Mouse (Mus musculus) retina, postnatal 7 days (tissue): ENCODE results near the gene Lrpap1.

Source experiments
- DNase-seq: peaks from one replicate; pipeline ENCODE4 v3.0.0-alpha.2; 2012; ENCODE audit warnings: low read depth, low spot score

The Lrpap1 gene

DNA sequence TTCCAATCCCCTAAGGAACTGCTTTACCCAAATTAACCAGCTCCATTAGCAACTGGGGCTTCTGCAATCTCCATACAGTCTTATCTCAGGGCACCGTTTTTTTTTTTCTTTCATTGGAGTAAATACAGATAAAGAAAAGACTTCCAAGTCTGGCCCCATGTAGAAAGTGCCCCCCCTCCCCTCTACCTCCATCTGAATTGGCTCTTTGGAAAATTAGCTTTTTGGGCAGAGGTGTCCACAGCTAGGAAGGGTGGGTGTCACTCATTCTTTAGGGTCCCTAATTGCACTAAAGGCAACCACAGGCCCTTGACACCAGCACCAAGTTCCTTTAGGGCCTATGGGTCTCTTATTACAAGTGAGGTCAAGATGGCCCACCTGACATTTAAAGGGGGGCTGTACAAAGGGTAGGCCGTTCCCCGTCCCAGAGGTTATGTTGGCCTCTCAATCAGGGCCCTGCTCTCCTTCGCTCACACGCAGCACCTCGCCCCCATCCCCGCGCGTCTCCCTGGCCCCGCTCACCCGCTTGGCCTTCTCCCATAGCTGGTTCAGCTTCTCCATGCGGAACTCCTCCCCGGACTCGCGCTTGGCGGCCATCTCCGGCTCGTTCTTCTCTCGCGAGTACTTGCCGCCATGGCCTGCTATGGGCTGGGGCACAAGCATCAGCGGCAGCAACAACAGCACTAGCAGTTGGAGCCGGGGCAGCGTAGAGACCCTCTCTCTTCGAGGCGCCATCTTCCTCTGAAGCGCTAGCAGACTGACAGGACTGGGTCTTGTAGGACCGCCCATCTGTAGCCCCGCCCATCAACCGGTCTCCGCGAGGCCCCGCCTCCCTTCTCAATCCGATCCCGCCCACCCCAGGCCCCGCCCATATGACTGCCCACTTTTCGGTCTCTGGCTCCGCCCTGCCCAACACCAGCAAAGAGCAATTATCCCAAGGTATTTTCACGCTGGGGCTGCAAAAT is at the start of gene Lrpap1:
Lrpap1 (minus strand) TSS at position 807 of the 962 bp plus-strand sequence.
- DNase-seq = peak; percentile 79

- DNase-seq = no peak
Observed at GRCm38 (mm10) chr5:35149939-35150338, 44.4 kb upstream of the Lrpap1 start.

DNA sequence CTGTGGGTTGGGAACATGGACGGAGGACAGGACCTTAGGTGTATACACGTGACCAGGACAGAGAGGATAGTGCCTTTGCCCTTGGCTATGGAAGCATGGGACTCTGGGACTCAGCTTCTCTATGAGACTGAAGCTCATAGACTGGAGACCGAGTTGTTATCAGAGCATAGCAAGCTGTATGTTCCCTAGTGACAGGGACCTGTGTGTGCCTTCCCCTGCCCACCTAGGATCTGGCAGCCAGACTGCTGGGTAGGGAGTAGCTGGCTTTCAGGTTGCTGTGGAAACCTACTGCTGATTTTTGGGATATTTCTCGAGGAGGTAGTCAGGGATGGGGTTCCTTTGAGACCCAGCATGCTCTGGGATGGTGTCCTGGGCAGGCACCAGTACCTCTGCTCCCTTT is 44.0 kb upstream of the Lrpap1 start:
- no peak for DNase-seq

DNA sequence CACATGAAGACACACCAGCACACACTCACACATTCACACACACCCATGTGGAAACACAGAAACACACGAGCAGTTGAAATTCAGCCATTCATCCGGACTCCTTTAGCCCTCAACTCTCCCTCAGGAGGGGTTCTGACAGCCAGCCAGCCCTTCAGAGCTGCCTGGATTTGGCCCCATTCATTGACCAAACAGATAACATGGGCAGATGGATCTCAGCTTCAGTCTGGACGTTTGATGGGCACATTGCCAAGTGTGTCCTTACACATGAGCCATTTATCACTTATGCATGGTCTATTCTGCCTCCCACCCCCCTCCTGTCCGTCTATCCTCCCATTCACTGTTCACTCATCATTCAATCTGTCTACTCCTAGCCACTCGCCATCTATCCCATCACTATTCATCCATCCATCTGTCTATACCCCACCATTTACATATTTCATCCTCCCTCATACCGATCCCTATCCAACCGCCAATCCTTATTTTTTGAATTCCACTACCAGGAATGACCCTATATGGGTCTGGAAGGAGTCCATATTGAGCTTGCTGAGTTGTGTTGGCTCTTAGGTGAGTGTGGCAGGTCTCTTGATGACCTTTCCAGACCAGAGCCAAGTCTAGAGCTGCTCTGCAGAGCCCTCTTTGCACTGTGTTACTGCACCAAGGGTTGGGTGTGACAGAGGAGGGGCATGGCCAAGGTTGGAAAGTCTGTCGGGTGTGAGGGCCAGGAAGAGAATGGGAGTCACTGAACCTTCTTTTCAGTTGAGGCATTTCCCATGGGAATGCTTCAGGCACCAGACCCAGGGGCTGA is 42.6 kb upstream of the Lrpap1 start:
- DNase-seq = peak; percentile 25

- no peak for DNase-seq
Observed at GRCm38 (mm10) chr5:35147155-35147962, 41.8 kb upstream of the Lrpap1 start.

DNA sequence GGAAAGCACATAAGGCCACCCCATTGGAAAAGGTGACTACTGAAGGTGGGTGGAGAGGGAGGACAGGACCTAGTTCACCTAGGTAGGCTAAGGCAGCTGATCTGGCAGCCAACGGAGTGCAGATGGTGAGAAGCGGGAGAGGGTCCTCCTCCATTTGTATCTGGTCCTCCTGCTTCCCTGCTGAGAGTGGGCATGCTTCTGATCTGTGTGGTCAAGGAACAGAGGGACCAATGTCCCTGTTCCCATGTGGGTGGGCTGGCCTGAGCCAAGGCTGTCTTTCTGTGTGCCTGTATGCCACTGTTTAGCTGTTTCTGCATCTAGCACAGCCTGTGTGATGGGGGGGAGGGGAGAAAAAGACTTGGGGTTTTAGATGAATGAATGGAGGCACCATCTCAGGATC is 41.2 kb upstream of the Lrpap1 start:
- DNase-seq = no peak

GRCm38 (mm10) chr5:35144716-35145115 is 39.1 kb upstream of the Lrpap1 start:
- no peak for DNase-seq

DNA sequence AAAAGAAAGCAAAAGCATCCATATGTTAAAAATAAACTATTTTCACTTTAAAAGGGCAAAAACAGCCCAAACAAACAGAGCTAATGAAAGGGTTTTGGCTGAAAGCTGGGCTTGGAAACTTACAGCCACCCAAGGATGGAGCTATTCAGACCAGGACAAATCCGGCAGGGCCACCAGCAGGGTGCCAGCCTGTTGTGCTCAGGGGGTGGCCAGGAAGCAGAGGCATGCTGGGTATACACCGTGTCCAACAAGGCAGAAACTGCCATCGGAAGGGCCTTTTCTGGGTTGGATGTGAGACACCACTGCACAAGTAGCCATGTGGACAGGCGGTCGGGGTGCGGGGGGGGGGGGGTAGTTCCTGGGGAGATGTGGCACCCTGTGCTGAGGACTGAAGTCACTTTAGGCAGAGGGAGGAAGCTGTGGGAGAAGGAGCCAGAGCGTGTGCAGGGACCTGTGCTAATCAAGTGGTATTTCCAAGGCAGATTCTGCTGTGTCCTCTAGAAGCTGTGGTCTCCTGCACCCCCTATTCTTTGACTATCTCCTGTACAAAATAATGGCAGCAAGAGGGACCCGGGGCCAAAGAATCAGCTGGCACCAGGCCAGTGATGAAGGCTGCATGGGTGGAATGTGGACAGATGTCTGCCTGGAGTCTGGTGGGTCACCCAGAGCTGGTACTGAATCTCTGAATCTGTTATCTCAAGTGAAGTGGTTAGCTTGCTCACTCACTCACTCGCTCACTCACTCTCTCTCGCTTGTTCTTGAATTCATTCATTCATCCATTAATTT is 38.1 kb upstream of the Lrpap1 start:
- DNase-seq = no peak

DNA sequence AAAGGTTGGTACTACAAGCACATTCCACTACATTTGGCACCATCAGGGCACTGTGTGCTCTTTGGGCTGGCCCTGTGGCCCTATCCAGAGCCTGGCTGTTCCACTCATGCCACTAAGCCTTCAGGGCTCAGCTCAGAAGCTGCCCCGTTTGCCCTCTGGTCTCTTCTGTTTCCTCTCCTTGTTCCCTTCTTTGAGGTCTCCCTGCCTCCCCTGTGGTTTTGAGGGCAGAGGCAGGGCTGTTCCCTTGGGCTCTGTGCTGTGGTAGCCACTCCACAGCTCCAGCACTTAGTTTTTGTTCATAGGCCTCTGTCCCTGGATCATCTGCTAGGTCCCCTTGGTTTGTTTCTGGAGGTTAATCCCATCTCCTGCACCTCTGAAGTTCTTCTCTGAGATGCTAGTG is 37.3 kb upstream of the Lrpap1 start:
- no peak for DNase-seq

GRCm38 (mm10) chr5:35141316-35141715 is 35.8 kb upstream of the Lrpap1 start:
- DNase-seq = no peak

GRCm38 (mm10) chr5:35138183-35138611 is 32.6 kb upstream of the Lrpap1 start:
- DNase-seq = no peak

DNA sequence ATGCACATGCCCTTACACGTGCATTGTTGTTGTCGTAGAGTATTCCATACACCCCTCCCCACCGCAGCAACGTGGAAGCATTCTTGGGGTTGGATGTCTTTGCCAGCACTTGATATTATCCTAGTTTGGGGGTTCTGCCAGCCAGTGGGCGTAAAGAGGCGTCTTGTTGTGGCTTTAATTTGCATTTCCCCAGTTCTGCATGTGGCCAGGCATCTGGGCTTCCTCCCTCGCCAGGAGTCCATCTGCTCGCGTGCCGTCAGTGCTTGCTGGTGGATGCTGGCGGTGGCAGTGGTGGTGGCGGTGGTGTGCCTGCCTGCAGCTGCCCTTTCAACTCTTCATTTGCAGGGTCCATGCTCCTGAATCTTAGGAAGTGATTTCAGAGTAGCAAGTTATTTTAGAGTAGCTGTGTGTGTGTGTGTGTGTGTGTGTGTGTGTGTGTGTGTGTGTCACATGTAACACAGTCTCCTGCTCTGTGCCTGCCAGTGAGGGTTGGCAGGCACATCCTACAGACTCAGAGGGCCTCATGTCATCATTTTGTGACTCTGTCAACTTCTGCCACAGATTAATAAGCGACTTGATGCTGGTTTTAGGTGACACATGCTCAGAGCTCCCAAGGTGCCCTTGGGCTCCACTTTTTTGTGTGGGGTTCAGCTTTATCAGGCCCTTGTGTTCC is 32.1 kb upstream of the Lrpap1 start:
- DNase-seq = no peak

GRCm38 (mm10) chr5:35135903-35136302 is 30.3 kb upstream of the Lrpap1 start:
- DNase-seq = no peak

DNA sequence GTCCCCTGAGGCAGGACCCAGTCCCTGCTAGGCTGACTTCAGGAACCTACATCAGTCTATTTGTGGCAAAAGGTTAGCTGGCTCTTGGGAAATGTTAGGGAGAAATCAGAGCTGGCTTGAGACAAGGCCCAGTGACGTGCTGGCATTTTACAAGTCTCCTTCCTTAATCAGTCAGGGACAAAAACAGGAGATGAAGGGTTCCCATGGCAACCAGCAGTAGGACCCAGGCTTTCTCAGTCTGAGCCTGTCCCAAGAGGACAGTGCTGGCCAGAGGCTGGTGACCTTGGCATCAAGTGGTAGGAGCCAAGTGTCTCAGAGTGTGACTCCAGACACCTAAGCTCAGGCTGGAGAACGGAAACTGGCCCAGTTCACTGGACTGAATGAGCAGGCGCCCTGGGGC is 28.7 kb upstream of the Lrpap1 start:
- DNase-seq = no peak

GRCm38 (mm10) chr5:35133468-35133867 is 27.9 kb upstream of the Lrpap1 start:
- no peak for DNase-seq

DNA sequence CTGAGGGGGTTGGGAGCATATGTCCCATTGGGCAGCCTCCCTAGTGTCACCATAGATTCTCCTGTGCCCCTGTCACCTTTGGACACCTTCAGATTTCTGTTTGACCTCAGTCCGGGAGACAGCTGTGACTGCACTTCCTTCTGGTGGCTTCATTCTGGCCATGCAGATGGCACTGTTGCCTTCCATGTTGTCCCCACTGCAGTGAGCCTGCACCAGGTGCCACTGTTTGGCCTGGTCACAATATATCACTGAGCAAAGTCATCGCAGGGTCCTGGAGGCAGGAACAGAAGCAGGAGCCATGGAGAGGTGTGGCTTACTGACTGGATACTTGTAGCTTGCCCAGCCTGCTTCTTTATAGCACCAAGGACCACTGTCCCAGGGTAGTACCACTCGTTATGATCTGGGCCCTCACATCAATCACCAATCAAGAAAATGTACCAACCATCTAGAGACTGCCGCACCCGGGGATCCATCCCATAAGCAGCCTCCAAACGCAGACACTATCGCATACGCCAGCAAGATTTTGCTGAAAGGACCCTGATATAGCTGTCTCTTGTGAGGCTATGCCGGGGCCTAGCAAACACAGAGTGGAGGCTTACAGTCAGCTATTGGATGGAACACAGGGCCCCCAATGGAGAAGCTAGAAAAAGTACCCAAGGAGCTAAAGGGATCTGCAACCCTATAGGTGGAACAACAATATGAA is 26.9 kb upstream of the Lrpap1 start:
- no peak for DNase-seq

DNA sequence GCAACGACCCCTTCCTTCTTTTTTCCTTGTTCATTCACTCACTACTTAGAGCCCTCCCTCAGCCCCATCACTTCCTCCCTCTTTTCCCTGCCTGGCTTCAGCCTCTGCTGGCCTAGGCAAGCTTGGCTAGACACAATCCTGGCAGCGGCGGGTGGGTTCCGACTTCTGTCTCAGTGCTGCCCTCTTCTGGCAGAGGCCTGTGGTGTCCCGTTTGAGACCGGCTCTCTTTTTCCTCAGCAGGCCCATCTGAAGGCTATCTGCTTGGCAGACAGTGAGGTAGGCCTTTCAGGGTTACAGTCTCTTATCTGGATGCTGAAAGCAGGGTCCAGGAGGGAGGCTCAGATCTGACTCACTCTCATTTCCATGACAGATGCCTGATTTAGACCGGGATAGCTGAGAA is 26.2 kb upstream of the Lrpap1 start:
- peak; percentile 78 for DNase-seq

- no peak for DNase-seq
Observed at GRCm38 (mm10) chr5:35131237-35131636, 25.7 kb upstream of the Lrpap1 start.

- no peak for DNase-seq
Observed at GRCm38 (mm10) chr5:35129767-35130191, 24.2 kb upstream of the Lrpap1 start.

GRCm38 (mm10) chr5:35129208-35129607 is 23.6 kb upstream of the Lrpap1 start:
- DNase-seq = no peak
